Mouse (Mus musculus) brain, embryonic 14.5 days (tissue): Measurements from ENCODE around the gene Gimap4. TPM values are rescaled to one million over a fixed set of nuclear protein-coding genes. Genes with fewer than 3 reads are reported as not detected.

Source experiments
- DNase-seq: peaks from one replicate; pipeline ENCODE4 v3.0.0-alpha.2; 2011; ENCODE audit warnings: low read depth
- CTCF ChIP-seq: fragments of 200-500 bp; IDR thresholded peaks from 2 replicates; pipeline ENCODE4 v1.5.1; 2012; ENCODE audit warnings: inconsistent platforms, mild to moderate bottlenecking, moderate library complexity, borderline replicate concordance; ENCODE audit not compliant: insufficient read depth, insufficient read length; ENCODE audit errors: extremely low read depth
- POLR2A ChIP-seq: fragments of 200-500 bp; IDR thresholded peaks from 2 replicates; pipeline ENCODE4 v1.6.1; 2012; ENCODE audit warnings: mild to moderate bottlenecking, inconsistent platforms, borderline replicate concordance; ENCODE audit not compliant: poor library complexity, insufficient read depth, insufficient read length, severe bottlenecking; ENCODE audit errors: extremely low read depth
- polyA plus RNA-seq: library from polyadenylated mRNA; depleted of rRNA; stranded (reverse); fragments of >200 nt; gene quantifications from 2 replicates; pipeline ENCODE4 v1.2.3, GENCODE M21; 2012; rRNA removed

Gimap4 gene
- polyA plus RNA-seq, 1 experiment: 1.6 TPM

- DNase-seq: no peak
Observed at GRCm38 (mm10) chr6:48740501-48741169, 56.3 kb downstream of the Gimap4 start.

GRCm38 (mm10) chr6:48741273-48741672 lies 56.9 kb downstream of the Gimap4 start:
- TF ChIP-seq POLR2A (no peak), CTCF (no peak)
- DNase-seq: no peak

More at GRCm38 (mm10) chr6:48740501-48741169, 56.3 kb downstream of the Gimap4 start:
- TF ChIP-seq CTCF (no peak), POLR2A (no peak)

Other genes with a start within 250 kb of the Gimap4 start
- gene Zfp467, start 238.7 kb upstream of the Gimap4 start, polyA plus RNA-seq: 33.5 and 37.0 TPM in 2 replicates
- gene Sspo, start 236.3 kb upstream of the Gimap4 start, polyA plus RNA-seq: 1.3 and 1.7 TPM in 2 replicates
- gene Atp6v0e2, start 146.9 kb upstream of the Gimap4 start, polyA plus RNA-seq: 220 and 228 TPM in 2 replicates
- 31.3 and 35.6 TPM in 2 replicates for gene Lrrc61, start 129.8 kb upstream of the Gimap4 start, polyA plus RNA-seq
- gene Rarres2, start 111.8 kb upstream of the Gimap4 start, polyA plus RNA-seq: 2.8 and 3.1 TPM in 2 replicates
- not detected in 2 replicates for gene Gm45021, start 94.9 kb upstream of the Gimap4 start, polyA plus RNA-seq
- 60.0 and 69.2 TPM in 2 replicates for gene Repin1, start 90.7 kb upstream of the Gimap4 start, polyA plus RNA-seq
- gene Gm44965, start 90.6 kb upstream of the Gimap4 start, polyA plus RNA-seq: not detected in 2 replicates
- 14.6 and 15.0 TPM in 2 replicates for gene Zfp775, start 82.5 kb upstream of the Gimap4 start, polyA plus RNA-seq
- gene AI854703, start 57.8 kb upstream of the Gimap4 start, polyA plus RNA-seq: 11.0 and 14.0 TPM in 2 replicates
- gene Gimap8, start 37.3 kb upstream of the Gimap4 start, polyA plus RNA-seq: 0.81 and 1.6 TPM in 2 replicates
- 1.6 and 1.7 TPM in 2 replicates for gene Gimap9, start 8.4 kb upstream of the Gimap4 start, polyA plus RNA-seq
- gene Gimap6, start 23.7 kb downstream of the Gimap4 start, polyA plus RNA-seq: 3.5 and 5.2 TPM in 2 replicates
- 0.40 TPM in 1 of 2 replicates, not detected in the other for gene Gm28053, start 34.1 kb downstream of the Gimap4 start, polyA plus RNA-seq
- gene Gimap7, start 34.1 kb downstream of the Gimap4 start, polyA plus RNA-seq: not detected in 2 replicates
- 1.0 and 2.2 TPM in 2 replicates for gene Gimap1, start 54.5 kb downstream of the Gimap4 start, polyA plus RNA-seq
- gene Gimap5, start 61.6 kb downstream of the Gimap4 start, polyA plus RNA-seq: 0.87 and 1.2 TPM in 2 replicates
- not detected in 2 replicates for gene Gimap3, start 86.3 kb downstream of the Gimap4 start, polyA plus RNA-seq
- 12.7 and 14.0 TPM in 2 replicates for gene Tmem176a, start 156.4 kb downstream of the Gimap4 start, polyA plus RNA-seq
- gene Tmem176b, start 156.9 kb downstream of the Gimap4 start, polyA plus RNA-seq: 92.9 and 101 TPM in 2 replicates
- gene Aoc1, start 188.3 kb downstream of the Gimap4 start, polyA plus RNA-seq: 0.03 and 0.04 TPM in 2 replicates
- not detected in 2 replicates for gene 1600015I10Rik, start 245.3 kb downstream of the Gimap4 start, polyA plus RNA-seq